Mouse (Mus musculus): ENCODE data around the gene Lima1. TPM values are rescaled to one million over a fixed set of nuclear protein-coding genes. Genes with fewer than 3 reads are reported as not detected.
"Not testable (repeated sequence)": the region's sequence is repeated elsewhere in the genome, so short reads cannot be mapped to it uniquely, and the experiment has no call there.

The Lima1 gene
- 12.3 and 13.5 TPM in 2 replicates for polyA plus RNA-seq (2012; rRNA removed)

DNA sequence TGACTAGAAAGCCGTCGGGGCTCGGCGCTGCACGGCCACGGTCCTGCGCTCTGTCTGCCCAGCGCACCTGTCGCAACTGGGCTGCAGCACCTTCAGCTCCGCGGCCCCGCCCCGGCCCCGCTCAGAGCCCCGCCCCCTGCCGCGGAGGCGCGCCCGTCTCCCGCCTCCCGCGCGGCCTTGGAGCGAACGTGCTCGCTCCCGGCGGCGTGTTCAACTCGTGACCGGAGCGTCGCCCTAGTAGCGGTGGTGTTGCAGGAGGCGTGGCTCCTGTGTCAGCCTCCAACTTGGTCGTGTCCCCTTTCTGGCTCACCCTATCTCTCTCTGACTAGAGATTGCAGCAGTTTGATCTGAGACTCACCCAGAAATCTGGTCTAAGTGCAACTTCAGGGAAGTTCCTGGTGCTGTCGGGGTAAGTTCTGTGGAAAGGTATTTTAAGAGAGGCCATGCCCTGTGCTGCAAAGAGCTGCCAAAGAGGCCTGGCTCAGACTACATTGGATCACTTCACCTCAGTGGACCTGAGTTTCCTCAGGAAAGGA is at the start of gene Lima1:
Gene Lima1, minus strand, starts transcription at position 123 of the 536 bp plus-strand sequence.
- Histone ChIP-seq H3K27me3 (ENCODE audit: control insufficient read depth, insufficient read depth, low read length) (no peaks in the 10 kb centered on the region), H3K4me1 (ENCODE audit: control insufficient read depth, insufficient read depth, low read length) (no peaks in the 10 kb centered on the region; the same call in 1 of the 2 replicates), H3K4me3 (replicated peaks; ENCODE audit: insufficient read depth, low read depth, low read length) (peak within 1 kb of the TSS; percentile 75), H3K27ac (ENCODE audit: insufficient read depth, low read length) (0 out of 2 replicates have a peak within 1 kb of the TSS, but pooled peaks have one; percentile 9)
- WGBS = under 1% methylated on average over 38 of the region's 38 CpGs
- peak; percentile 83 to 86 for DNase-seq
- TF ChIP-seq CTCF (IDR thresholded peaks at IDR 0.05; ENCODE audit: borderline replicate concordance, insufficient read depth, low read depth, low read length) (no peak), POLR2A (IDR thresholded peaks at IDR 0.05; ENCODE audit: borderline replicate concordance, insufficient read depth, low read length) (peak; percentile 63)

DNA sequence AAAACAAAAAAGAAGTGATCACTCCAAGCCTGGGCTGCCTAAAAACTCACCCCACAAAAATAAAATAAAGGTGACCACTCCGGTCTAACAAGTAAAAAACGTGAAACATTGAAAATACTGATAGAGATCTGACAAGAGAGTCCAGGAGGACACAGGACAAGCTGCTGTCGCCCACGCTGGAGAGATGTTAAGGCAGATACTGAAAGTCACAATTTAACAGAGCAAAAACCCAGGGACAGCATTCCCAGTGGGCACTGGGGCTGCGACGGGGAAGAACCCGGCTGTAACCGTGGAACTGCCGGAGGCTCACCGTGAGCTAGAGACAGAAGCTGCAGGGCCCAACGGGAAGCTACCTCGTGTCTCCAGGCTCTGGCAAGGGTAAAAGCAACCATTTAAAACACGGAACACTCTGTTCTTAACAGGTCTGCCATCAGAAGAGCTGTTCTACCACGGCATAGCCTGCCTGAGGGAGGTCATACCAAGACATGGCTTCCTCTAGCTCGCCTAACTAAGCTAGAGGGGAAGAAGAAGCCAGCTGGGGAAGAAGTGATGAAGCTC is 44.4 kb upstream of the Lima1 start:
- H3K27ac ChIP-seq (ENCODE audit: insufficient read depth, low read length) = no peak overlapping the region
- H3K4me1 ChIP-seq (ENCODE audit: control insufficient read depth, insufficient read depth, low read length) = no peaks in the 10 kb centered on the region
- H3K4me3 ChIP-seq (replicated peaks; ENCODE audit: insufficient read depth, low read depth, low read length) = no peak overlapping the region
- TF ChIP-seq CTCF (IDR thresholded peaks at IDR 0.05; ENCODE audit: borderline replicate concordance, insufficient read depth, low read depth, low read length) (no peak), POLR2A (IDR thresholded peaks at IDR 0.05; ENCODE audit: borderline replicate concordance, insufficient read depth, low read length) (no peak)
- DNase-seq = no peak
- WGBS = 72% methylated on average over 15 of the region's 15 CpGs
- H3K27me3 ChIP-seq (ENCODE audit: control insufficient read depth, insufficient read depth, low read length) = no peaks in the 10 kb centered on the region

- H3K27me3 ChIP-seq (ENCODE audit: control insufficient read depth, insufficient read depth, low read length) = no peaks in the 10 kb centered on the region
- no peak for DNase-seq
- H3K4me1 ChIP-seq (ENCODE audit: control insufficient read depth, insufficient read depth, low read length) = no peaks in the 10 kb centered on the region
- TF ChIP-seq CTCF (IDR thresholded peaks at IDR 0.05; ENCODE audit: borderline replicate concordance, insufficient read depth, low read depth, low read length) = no peak
- no peak for TF ChIP-seq POLR2A (IDR thresholded peaks at IDR 0.05; ENCODE audit: borderline replicate concordance, insufficient read depth, low read length)
- WGBS = 78% methylated on average over 3 of the region's 3 CpGs
- no peak overlapping the region for H3K27ac ChIP-seq (ENCODE audit: insufficient read depth, low read length)
- no peak overlapping the region for H3K4me3 ChIP-seq (replicated peaks; ENCODE audit: insufficient read depth, low read depth, low read length)
These were observed 42.0 kb upstream of the Lima1 start for GRCm38 (mm10) chr15:99917264-99917663.

- WGBS = 71% methylated on average over 5 of the region's 5 CpGs
- H3K27ac ChIP-seq (ENCODE audit: insufficient read depth, low read length) = no peak overlapping the region
- TF ChIP-seq POLR2A (IDR thresholded peaks at IDR 0.05; ENCODE audit: borderline replicate concordance, insufficient read depth, low read length) (no peak), CTCF (IDR thresholded peaks at IDR 0.05; ENCODE audit: borderline replicate concordance, insufficient read depth, low read depth, low read length) (no peak)
- H3K4me1 ChIP-seq (ENCODE audit: control insufficient read depth, insufficient read depth, low read length) = no peaks in the 10 kb centered on the region
- DNase-seq = no peak
- no peak overlapping the region for H3K4me3 ChIP-seq (replicated peaks; ENCODE audit: insufficient read depth, low read depth, low read length)
- no peaks in the 10 kb centered on the region for H3K27me3 ChIP-seq (ENCODE audit: control insufficient read depth, insufficient read depth, low read length)
These were observed 39.4 kb upstream of the Lima1 start for GRCm38 (mm10) chr15:99914613-99915012.

DNA sequence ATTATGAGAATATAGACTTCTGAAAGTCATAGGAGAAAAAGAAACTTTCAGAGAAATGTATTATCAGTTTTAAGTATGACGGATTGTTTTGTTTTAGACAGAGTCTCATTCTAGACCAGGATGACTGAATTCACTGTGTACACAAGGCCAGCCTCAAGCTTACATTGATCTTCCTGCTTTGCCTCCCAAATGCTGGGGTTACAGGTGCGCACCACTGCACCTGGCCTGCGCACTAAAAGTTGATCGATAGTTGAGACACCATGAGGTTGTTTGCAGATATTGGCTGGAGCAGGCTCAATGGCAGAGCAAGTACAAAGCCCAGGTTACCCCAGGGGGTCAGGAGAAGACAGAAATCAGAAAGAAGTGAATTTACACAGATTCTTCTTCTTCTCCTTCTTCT is 36.5 kb upstream of the Lima1 start:
- TF ChIP-seq CTCF (IDR thresholded peaks at IDR 0.05; ENCODE audit: borderline replicate concordance, insufficient read depth, low read depth, low read length) (no peak), POLR2A (IDR thresholded peaks at IDR 0.05; ENCODE audit: borderline replicate concordance, insufficient read depth, low read length) (no peak)
- WGBS = 95% methylated on average over 4 of the region's 4 CpGs
- Histone ChIP-seq H3K27ac (ENCODE audit: insufficient read depth, low read length) (no peak overlapping the region), H3K4me3 (replicated peaks; ENCODE audit: insufficient read depth, low read depth, low read length) (no peak overlapping the region), H3K27me3 (ENCODE audit: control insufficient read depth, insufficient read depth, low read length) (no peaks in the 10 kb centered on the region), H3K4me1 (ENCODE audit: control insufficient read depth, insufficient read depth, low read length) (no peaks in the 10 kb centered on the region)
- DNase-seq = no peak

DNA sequence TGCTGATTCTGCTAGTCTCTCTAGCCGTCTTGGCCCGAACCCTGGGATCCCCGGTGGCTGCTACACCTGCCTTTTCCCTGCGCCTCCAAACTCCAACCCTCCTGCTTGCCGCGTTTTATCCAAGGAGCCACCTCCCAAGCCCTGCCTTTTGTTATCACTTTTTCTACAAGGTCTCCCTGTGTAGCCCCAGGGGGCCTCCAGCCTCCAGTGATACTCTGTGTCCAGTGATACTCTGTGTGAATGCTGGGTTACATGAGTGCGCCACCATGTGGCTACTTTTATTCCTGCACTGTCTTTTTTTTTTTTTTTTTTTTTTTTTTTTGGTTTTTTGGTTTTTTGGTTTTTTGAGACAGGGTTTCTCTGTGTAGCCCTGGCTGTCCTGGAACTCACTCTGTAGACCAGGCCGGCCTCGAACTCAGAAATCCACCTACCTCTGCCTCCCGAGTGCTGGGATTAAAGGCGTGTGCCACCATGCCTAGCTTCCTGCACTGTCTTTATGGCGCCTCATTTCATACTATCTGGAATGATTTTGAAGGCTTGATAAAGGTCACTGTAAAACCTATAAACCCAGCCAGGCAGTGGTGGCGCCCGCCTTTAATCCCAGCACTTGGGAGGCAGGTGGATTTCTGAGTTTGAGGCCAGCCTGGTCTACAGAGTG is 34.2 kb upstream of the Lima1 start:
- not testable (repeated sequence) for H3K27ac ChIP-seq (ENCODE audit: insufficient read depth, low read length); H3K4me3 ChIP-seq (replicated peaks; ENCODE audit: insufficient read depth, low read depth, low read length); H3K4me1 ChIP-seq (ENCODE audit: control insufficient read depth, insufficient read depth, low read length); H3K27me3 ChIP-seq (ENCODE audit: control insufficient read depth, insufficient read depth, low read length)
- peak; percentile 51; the same call in 1 of the 2 replicates for TF ChIP-seq CTCF (IDR thresholded peaks at IDR 0.05; ENCODE audit: borderline replicate concordance, insufficient read depth, low read depth, low read length)
- DNase-seq = peak; percentile 29 to 42
- 35% methylated on average over 14 of the region's 14 CpGs for WGBS

GRCm38 (mm10) chr15:99907514-99907913 is 32.3 kb upstream of the Lima1 start:
- H3K27ac ChIP-seq (ENCODE audit: insufficient read depth, low read length) = no peak overlapping the region
- H3K4me3 ChIP-seq (replicated peaks; ENCODE audit: insufficient read depth, low read depth, low read length) = no peak overlapping the region
- TF ChIP-seq POLR2A (IDR thresholded peaks at IDR 0.05; ENCODE audit: borderline replicate concordance, insufficient read depth, low read length) = no peak
- TF ChIP-seq CTCF (IDR thresholded peaks at IDR 0.05; ENCODE audit: borderline replicate concordance, insufficient read depth, low read depth, low read length) = no peak
- no peak for DNase-seq
- H3K4me1 ChIP-seq (ENCODE audit: control insufficient read depth, insufficient read depth, low read length) = no peaks in the 10 kb centered on the region
- no peaks in the 10 kb centered on the region for H3K27me3 ChIP-seq (ENCODE audit: control insufficient read depth, insufficient read depth, low read length)
- WGBS = 74% methylated on average over 1 of the region's 1 CpGs

DNA sequence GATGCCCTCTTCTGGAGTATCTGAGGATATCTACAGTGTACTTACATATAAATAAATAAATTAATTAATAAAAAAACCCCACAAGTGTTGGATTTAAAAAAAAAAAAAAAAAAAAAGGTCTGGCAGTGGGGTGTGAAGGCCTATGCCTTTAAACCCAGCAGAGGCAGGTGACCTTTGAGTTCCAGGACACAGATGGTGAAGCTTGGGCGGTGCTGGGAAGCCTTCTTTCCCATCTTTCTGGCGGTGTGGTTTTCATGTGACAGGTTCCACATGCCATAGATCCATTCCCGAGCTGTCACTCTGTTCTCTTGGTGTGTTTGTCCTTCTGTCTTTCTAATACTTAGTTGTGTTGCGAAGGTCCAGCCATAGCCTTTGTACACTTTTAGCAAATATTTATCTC is 31.8 kb upstream of the Lima1 start:
- DNase-seq = no peak
- WGBS = 81% methylated on average over 4 of the region's 4 CpGs
- no peak overlapping the region for H3K4me3 ChIP-seq (replicated peaks; ENCODE audit: insufficient read depth, low read depth, low read length)

More for the DNA sequence above, 31.8 kb upstream of the Lima1 start:
- no peaks in the 10 kb centered on the region for H3K27me3 ChIP-seq (ENCODE audit: control insufficient read depth, insufficient read depth, low read length)
- no peaks in the 10 kb centered on the region for H3K4me1 ChIP-seq (ENCODE audit: control insufficient read depth, insufficient read depth, low read length)
- no peak for TF ChIP-seq POLR2A (IDR thresholded peaks at IDR 0.05; ENCODE audit: borderline replicate concordance, insufficient read depth, low read length)
- TF ChIP-seq CTCF (IDR thresholded peaks at IDR 0.05; ENCODE audit: borderline replicate concordance, insufficient read depth, low read depth, low read length) = no peak
- no peak overlapping the region for H3K27ac ChIP-seq (ENCODE audit: insufficient read depth, low read length)
